Mouse (Mus musculus) embryonic facial prominence, embryonic 13.5 days (tissue): ENCODE data around the gene Cutal. TPM values are rescaled to one million over a fixed set of nuclear protein-coding genes. Genes with fewer than 3 reads are reported as not detected.

Source experiments
- ATAC-seq: fragments of 200-750 bp; cut with Nextera tagmentation; 2 replicates; pipeline ENCODE4 v1.8.0; 2017; ENCODE audit warnings: low read depth; ENCODE audit not compliant: insufficient number of reproducible peaks, insufficient read depth, low FRiP score, low TSS enrichment
- H3K27ac ChIP-seq: fragments of 300-500 bp; sonication (generic); 2 replicates; pipeline ENCODE4 v1.5.1; 2015; ENCODE audit warnings: moderate library complexity, mild to moderate bottlenecking, inconsistent platforms
- H3K27me3 ChIP-seq: fragments of 300-500 bp; sonication (generic); 2 replicates; pipeline ENCODE4 v1.6.1; 2015; ENCODE audit warnings: mild to moderate bottlenecking, inconsistent platforms
- H3K36me3 ChIP-seq: fragments of 300-500 bp; sonication (generic); 2 replicates; pipeline ENCODE4 v1.6.1; 2015; ENCODE audit warnings: mild to moderate bottlenecking, inconsistent platforms
- H3K4me1 ChIP-seq: fragments of 300-500 bp; sonication (generic); 2 replicates; pipeline ENCODE4 v1.6.1; 2015; ENCODE audit warnings: inconsistent platforms
- H3K4me2 ChIP-seq: fragments of 300-500 bp; sonication (generic); 2 replicates; pipeline ENCODE4 v1.6.1; 2015; ENCODE audit warnings: moderate library complexity, mild to moderate bottlenecking, inconsistent platforms
- H3K4me3 ChIP-seq: fragments of 300-500 bp; sonication (generic); 2 replicates; pipeline ENCODE4 v1.5.1; 2015; ENCODE audit warnings: mild to moderate bottlenecking, inconsistent platforms
- H3K9ac ChIP-seq: fragments of 300-500 bp; sonication (generic); 2 replicates; pipeline ENCODE4 v1.6.1; 2015; ENCODE audit warnings: mild to moderate bottlenecking, inconsistent platforms
- H3K9me3 ChIP-seq: fragments of 300-500 bp; sonication (generic); 2 replicates; pipeline ENCODE4 v1.6.1; 2016; ENCODE audit warnings: inconsistent platforms
- WGBS: fragments of 180-500 bp; shearing (Covaris S2); methylation state at CpG from one replicate; pipeline ENCODE4 v1.1.7; 2015; ENCODE audit warnings: mixed read lengths; 5-methylcytosine and 5-hydroxymethylcytosine counted together
- polyA plus RNA-seq: library from polyadenylated mRNA; unstranded; fragments of >200 nt; fragmentation: Nextera tagmentation; extraction: Ambion mirVana; gene quantifications from 2 replicates; pipeline ENCODE4 v1.2.1, GENCODE M21; 2015

Cutal gene
- polyA plus RNA-seq, 1 experiment from 2014 or later = 0.15 TPM

DNA sequence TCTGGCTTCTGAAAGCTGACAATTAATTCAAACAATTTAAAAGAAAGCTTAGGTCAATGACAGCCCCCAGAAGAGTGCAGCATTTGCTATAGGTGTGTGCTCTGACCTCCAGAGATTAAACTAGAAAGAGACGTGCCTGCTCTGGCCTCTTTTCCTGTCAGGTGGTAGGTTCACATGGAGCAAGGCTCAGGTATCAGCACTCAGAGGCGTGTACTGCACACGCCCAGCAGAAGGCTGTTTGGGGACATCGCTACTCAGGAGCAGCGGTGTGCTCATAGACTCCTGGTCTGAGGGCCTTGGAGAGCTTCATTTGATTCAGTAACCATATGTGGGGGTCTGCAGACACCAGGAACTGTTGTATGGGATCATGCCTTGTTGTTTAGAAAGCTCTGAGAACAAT, 53.1 kb downstream of the Cutal start:
- H3K27me3 ChIP-seq = no peaks in the 10 kb centered on the region

DNA sequence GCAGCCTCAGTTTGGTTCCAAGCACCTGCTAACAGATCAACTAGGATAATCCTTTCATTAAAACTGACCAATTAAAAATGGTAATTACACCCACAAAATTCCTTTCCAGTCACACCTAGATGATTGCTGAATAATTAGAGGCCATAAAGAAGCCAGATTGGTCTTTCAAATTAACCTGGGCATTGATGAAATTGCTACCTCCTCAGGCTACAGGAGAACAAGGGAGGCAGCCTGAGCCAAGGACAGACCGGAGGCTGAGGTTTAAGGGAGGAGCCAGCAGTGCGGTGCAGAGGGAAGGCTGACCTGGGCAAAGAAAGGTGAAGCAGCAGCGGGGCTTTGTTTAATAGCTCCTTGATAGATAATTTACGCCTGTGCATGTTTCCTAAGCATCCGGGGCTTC, 63.3 kb downstream of the Cutal start:
- no peak overlapping the region for H3K4me3 ChIP-seq
- WGBS = 28% methylated on average over 5 of the region's 5 CpGs
- H3K4me2 ChIP-seq = no peak overlapping the region
- peaks cover 10% of the 10 kb centered on the region for H3K27me3 ChIP-seq
- no peaks in the 10 kb centered on the region for H3K36me3 ChIP-seq
- H3K27ac ChIP-seq = no peak overlapping the region
- no peak overlapping the region for H3K9ac ChIP-seq
- ATAC-seq = no peak
- peaks cover 43% of the 10 kb centered on the region for H3K4me1 ChIP-seq
- no peaks in the 10 kb centered on the region for H3K9me3 ChIP-seq

More for the DNA sequence above, 53.1 kb downstream of the Cutal start:
- no peaks in the 10 kb centered on the region for H3K9me3 ChIP-seq
- H3K4me3 ChIP-seq = no peak overlapping the region
- no peaks in the 10 kb centered on the region for H3K36me3 ChIP-seq
- no peak overlapping the region for H3K4me2 ChIP-seq
- H3K9ac ChIP-seq = no peak overlapping the region
- H3K27ac ChIP-seq = no peak overlapping the region
- H3K4me1 ChIP-seq = peaks cover 4% of the 10 kb centered on the region; the same call in 1 of the 2 replicates
- ATAC-seq = no peak
- 56% methylated on average over 5 of the region's 5 CpGs for WGBS

DNA sequence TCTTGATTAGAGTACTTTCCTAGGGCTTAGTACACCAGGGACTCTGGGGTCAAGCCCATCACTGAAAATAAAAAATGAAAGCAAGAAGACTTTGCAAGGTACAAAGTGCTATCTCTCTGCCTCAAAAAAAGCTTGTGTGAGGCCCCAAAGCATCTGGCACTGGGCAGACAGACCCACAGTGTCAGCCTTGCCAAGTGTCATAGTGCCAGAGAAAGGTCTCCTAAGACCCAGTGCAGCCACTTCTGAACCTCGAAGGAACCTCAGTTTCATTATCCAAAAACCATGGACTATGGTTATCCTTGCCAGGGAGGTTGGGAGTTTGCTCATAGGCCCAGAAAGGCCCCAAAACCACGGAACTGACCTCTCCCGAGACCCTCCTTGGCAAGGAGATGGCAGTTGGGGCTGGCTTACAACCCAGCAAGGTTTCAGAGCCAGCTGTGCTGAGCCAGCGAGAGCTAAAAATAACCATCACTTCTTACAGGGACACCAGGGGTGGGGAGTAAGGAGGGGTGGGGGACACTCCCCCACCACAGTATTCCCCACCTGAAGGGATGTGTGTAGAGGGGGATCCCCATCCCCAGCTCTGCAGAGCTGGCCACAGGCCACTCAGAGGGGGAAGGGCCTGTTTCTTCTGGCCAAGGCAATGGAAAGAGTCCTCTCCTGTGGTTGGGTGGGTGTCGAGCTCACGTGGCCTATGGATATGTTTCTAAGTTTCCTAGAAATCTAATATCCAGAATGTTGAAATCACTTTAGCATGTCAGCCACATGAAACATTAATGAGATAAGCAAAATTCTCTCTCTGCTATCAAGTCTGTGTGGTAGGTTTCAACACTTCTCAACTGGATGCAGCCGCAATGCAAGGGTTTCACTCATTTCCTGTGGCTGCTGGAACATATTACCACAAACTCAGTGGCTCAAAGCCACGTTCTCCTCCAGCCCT, 64.3 kb downstream of the Cutal start:
- peaks cover 43% of the 10 kb centered on the region for H3K4me1 ChIP-seq

DNA sequence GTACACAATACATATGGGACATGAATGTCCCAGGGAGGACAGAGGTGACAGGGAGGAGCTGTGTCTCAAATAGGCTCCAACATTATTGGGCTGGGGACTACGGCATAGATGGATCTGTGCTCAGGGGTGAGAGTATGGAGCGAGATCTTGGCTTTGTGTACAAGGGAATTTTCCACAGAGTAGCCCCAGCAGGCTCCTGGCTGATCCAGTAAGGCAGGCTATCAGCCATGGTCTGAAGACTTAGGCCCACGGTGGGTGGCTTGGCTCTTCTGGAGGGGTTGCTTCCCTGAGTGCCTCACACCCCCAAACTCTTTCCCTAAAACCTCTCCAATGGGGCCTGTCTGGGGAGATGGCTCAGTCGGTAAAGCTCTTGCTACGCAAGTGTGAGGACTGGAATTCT, 66.0 kb downstream of the Cutal start:
- ATAC-seq = no peak
- Histone ChIP-seq H3K4me1 (peaks cover 43% of the 10 kb centered on the region), H3K4me2 (no peak overlapping the region), H3K9me3 (no peaks in the 10 kb centered on the region), H3K4me3 (no peak overlapping the region), H3K27me3 (peaks cover 17% of the 10 kb centered on the region), H3K9ac (no peak overlapping the region), H3K36me3 (no peaks in the 10 kb centered on the region), H3K27ac (no peak overlapping the region)
- 80% methylated on average over 5 of the region's 5 CpGs for WGBS

More for the DNA sequence above, 64.3 kb downstream of the Cutal start:
- 51% methylated on average over 8 of the region's 8 CpGs for WGBS
- peak; percentile 49; the same call in 1 of the 2 replicates for ATAC-seq
- Histone ChIP-seq H3K4me3 (no peak overlapping the region), H3K27me3 (peaks cover 12% of the 10 kb centered on the region), H3K9ac (no peak overlapping the region), H3K27ac (peak overlapping the region; percentile 40; the same call in 1 of the 2 replicates), H3K9me3 (no peaks in the 10 kb centered on the region), H3K4me2 (no peak overlapping the region), H3K36me3 (no peaks in the 10 kb centered on the region)

DNA sequence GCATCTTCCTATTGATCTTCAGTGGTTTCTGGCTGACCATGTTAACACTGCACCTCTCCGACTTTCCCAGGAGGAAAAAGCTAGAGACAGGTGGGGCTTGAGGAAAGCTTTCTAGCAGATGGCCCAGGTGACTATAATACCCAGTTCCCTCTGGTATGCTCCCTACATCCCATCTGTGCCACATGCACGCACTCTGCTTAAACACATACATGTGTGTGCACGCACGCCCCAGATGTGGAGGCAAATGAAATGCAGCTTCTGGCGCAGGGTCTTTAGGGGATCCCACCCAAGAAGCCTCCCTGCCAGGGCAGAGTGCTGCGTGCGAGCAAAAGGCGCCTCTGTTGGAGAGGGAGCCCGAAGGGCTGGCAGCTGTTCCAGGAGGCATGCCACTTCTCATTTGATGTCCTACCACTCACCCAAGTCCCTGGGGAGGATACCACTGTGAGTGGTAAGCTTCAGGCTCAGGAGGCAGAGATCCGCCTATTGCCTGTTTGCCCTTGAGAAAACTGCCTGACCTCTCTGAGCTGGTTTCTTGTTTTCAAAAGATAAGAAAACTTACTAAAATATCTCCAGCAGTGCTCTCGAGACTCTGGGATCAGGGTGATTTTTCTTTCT, 67.0 kb downstream of the Cutal start:
- ATAC-seq = peak; percentile 45; the same call in 1 of the 2 replicates
- 33% methylated on average over 11 of the region's 11 CpGs for WGBS
- no peak overlapping the region for H3K4me3 ChIP-seq
- H3K27me3 ChIP-seq = peaks cover 17% of the 10 kb centered on the region
- no peak overlapping the region for H3K9ac ChIP-seq
- peaks cover 43% of the 10 kb centered on the region for H3K4me1 ChIP-seq
- no peaks in the 10 kb centered on the region for H3K36me3 ChIP-seq
- no peak overlapping the region for H3K27ac ChIP-seq
- no peaks in the 10 kb centered on the region for H3K9me3 ChIP-seq
- H3K4me2 ChIP-seq = no peak overlapping the region

Other genes starting within 250 kb of the Cutal start
- 92.3 and 97.1 TPM in 2 replicates for gene Gapvd1, start 119.2 kb upstream of the Cutal start, polyA plus RNA-seq
- 753 and 870 TPM in 2 replicates for gene Hspa5, start 102.4 kb upstream of the Cutal start, polyA plus RNA-seq
- 32.2 and 35.8 TPM in 2 replicates for gene Rabepk, start 74.5 kb upstream of the Cutal start, polyA plus RNA-seq
- gene Fbxw2, start 48.1 kb upstream of the Cutal start, polyA plus RNA-seq = 94.5 and 97.7 TPM in 2 replicates
- 0.15 TPM in 1 of 2 replicates, not detected in the other for gene Gm34653, start 41.4 kb upstream of the Cutal start, polyA plus RNA-seq
- gene Psmd5, start 572 bp downstream of the Cutal start, polyA plus RNA-seq = 96.4 and 101 TPM in 2 replicates
- 3.5 and 5.2 TPM in 2 replicates for gene Phf19, start 39.6 kb downstream of the Cutal start, polyA plus RNA-seq
- 2.4 and 4.3 TPM in 2 replicates for gene Traf1, start 87.4 kb downstream of the Cutal start, polyA plus RNA-seq
- 0.52 TPM in 1 of 2 replicates, not detected in the other for gene Hc, start 187.0 kb downstream of the Cutal start, polyA plus RNA-seq
- gene AI182371, start 227.1 kb downstream of the Cutal start, polyA plus RNA-seq = 0.30 and 0.61 TPM in 2 replicates
- 32.1 and 32.3 TPM in 2 replicates for gene Cntrl, start 235.1 kb downstream of the Cutal start, polyA plus RNA-seq